Mouse (Mus musculus) lung, postnatal 0 days (tissue): ENCODE results near the gene Zfp60.

Experiments
- CTCF ChIP-seq: IDR thresholded peaks from 2 replicates; pipeline ENCODE4 v1.5.1; 2016; ENCODE audit warnings: antibody characterized with exemption, mild to moderate bottlenecking
- EP300 ChIP-seq: IDR thresholded peaks from 2 replicates; pipeline ENCODE4 v1.6.1; 2016; ENCODE audit warnings: antibody characterized with exemption, mild to moderate bottlenecking, control low read depth

DNA sequence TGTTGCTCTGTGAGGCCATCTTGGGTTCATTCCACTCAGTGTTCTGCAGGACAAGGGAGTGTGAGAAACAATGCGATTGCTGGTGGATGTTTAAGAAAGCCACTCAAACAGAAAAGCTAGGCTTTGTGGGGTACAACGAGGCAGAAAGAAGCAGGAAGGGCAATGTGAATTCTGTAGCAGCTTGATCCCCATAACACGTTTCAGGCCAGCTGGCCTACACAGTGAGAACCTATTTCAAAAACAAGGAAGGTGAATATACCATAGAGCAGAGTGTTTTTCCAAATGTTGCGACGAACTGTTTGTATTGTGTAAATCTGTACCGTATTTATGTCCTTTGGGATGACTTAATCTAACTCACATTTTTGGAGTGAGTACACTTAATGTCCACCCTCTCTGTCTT is 1.3 kb downstream of the Zfp60 start:
- TF ChIP-seq CTCF (no peak), EP300 (no peak)
